Mouse (Mus musculus): ENCODE measurements at regions not wholly inside any gene's neighbourhood (a gene's known extent, or its start where the extent isn't known, plus 50 kb on each side); places are given as distances from the start of the nearest gene placed in this dataset.

DNA sequence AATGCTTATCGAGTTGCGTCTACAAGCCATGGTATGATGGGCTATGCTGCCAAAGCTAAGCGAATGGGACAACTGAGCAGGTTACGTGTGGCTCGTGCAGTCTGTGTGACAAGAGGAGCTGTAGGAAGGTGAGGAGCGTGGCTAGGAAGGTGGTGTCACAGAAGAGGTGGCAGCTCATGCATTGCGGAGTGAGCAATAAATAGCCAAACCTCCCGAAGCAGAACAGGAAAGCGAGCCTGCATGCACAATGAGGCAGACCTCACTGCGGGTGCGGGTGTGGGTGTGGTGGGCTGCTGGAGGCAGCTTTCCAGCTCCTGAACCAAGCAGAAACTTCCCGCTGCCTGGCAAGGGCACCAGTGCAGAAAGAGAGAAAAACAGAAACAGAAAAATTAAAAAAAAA is 181.5 kb downstream of the CK137956 start:
- TF ChIP-seq MAX (IDR thresholded peaks at IDR 0.05; ENCODE audit: low read depth) (no peak), MYOD1 (IDR thresholded peaks at IDR 0.05; ENCODE audit: control insufficient read depth in 1 of 3, insufficient read length in 2 of 3, low read depth in 2 of 3) (no peak), POLR2A (IDR thresholded peaks at IDR 0.05; ENCODE audit: insufficient read length, low read depth) (no peak), POLR2AphosphoS2 (IDR thresholded peaks at IDR 0.05; ENCODE audit: insufficient read length, low read depth) (no peak), TCF12 (IDR thresholded peaks at IDR 0.05; ENCODE audit: insufficient read depth, poor library complexity, severe bottlenecking) (no peak), CEBPB (IDR thresholded peaks at IDR 0.05; ENCODE audit: insufficient read depth, poor library complexity, severe bottlenecking) (no peak), E2F4 (IDR thresholded peaks at IDR 0.05; ENCODE audit: insufficient read depth) (no peak), SRF (IDR thresholded peaks at IDR 0.05; ENCODE audit: control insufficient read depth, insufficient read length, low read depth) (no peak), USF1 (IDR thresholded peaks at IDR 0.05; ENCODE audit: low read depth) (no peak), MYOG (IDR thresholded peaks at IDR 0.05; ENCODE audit: control insufficient read depth in 1 of 3, insufficient read depth in 1 of 3, insufficient read length in 2 of 3, low read depth in 2 of 3) (no peak), REST (IDR thresholded peaks at IDR 0.05; ENCODE audit: insufficient read depth, insufficient read length) (no peak)

Data from myocyte (in vitro differentiated cells).